Mouse (Mus musculus): ENCODE results near the gene Riiad1. TPM values are rescaled to one million over a fixed set of nuclear protein-coding genes. Genes with fewer than 3 reads are reported as not detected.
A peak's percentile ranks its signal among the peaks of the same experiment; 100 is the strongest.

Gene Riiad1
- polyA plus RNA-seq, 1 experiment = 5.7 TPM

DNA sequence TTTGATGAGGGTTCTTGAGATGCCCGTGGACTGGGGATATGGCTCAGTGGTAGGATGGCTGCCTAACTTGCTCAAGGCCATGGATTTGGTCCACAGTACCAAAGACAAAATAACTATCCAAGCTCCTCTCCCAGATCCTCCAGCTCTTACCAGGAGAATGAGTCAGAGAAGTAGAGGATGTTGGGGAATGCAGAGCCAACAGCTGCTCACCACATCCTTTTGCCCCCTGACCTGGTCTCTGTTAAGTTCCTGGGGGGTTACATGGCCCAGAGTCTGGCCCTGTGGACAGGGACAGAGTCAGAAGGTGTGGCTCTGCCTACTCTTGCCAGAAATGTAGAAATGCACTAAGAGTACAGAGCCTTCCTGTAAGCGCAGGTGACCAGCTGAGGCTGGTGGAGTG lies 20.3 kb downstream of the Riiad1 start:
- no peak for TF ChIP-seq CTCF (IDR thresholded peaks at IDR 0.05; ENCODE audit: borderline replicate concordance, extremely low read depth, insufficient read depth, insufficient read length)
- TF ChIP-seq POLR2A (IDR thresholded peaks at IDR 0.05; ENCODE audit: borderline replicate concordance, extremely low read depth, insufficient read depth, insufficient read length, poor library complexity, severe bottlenecking) = no peak
- DNase-seq (ENCODE audit: low read depth) = no peak

DNA sequence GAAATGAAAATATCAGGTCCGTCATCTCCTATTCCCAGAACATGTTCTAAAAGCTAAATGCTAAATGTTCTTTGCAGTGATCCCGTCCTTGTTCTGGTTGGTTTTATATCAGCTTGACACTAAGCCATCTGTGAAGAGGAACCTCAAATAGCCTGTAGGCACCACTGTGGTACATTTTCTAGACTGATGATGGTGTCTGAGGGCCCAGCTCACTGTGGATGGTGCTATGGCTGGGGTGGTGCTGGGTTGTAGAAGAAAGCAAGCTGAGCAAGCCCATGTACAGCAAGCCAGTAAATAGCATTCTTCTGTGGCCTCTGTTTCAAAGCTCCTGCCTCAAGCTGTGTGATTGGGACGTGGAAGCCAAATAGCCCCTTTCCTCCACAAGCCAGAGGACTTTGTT lies 23.1 kb downstream of the Riiad1 start:
- TF ChIP-seq POLR2A (IDR thresholded peaks at IDR 0.05; ENCODE audit: borderline replicate concordance, extremely low read depth, insufficient read depth, insufficient read length, poor library complexity, severe bottlenecking) (no peak), CTCF (IDR thresholded peaks at IDR 0.05; ENCODE audit: borderline replicate concordance, extremely low read depth, insufficient read depth, insufficient read length) (no peak)
- DNase-seq (ENCODE audit: low read depth) = no peak

DNA sequence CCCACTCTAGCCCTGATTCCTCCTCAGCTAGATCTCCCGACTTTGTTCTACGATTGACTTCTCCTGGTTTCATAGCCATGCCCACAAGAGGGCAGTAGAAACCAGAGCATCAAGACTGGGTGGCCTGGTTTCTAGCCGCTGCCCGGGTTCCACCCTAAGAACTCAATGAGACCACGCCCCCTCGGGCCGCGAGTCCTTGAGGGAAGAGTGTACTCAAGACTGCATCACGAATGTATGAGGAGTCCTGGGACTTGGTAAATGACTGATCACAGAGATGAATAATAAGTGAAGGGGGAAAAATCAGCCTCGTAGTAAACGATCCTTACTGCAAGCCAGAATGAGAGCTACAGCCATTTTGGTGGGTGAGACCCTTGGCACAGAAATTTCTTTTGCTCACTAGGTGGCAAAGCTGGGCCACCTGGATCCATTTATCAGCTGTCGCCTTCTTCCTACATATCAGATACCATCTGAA lies 23.6 kb downstream of the Riiad1 start:
- TF ChIP-seq CTCF (IDR thresholded peaks at IDR 0.05; ENCODE audit: borderline replicate concordance, extremely low read depth, insufficient read depth, insufficient read length) (peak; percentile 88), POLR2A (IDR thresholded peaks at IDR 0.05; ENCODE audit: borderline replicate concordance, extremely low read depth, insufficient read depth, insufficient read length, poor library complexity, severe bottlenecking) (no peak)
- DNase-seq (ENCODE audit: low read depth) = peak; percentile 97

DNA sequence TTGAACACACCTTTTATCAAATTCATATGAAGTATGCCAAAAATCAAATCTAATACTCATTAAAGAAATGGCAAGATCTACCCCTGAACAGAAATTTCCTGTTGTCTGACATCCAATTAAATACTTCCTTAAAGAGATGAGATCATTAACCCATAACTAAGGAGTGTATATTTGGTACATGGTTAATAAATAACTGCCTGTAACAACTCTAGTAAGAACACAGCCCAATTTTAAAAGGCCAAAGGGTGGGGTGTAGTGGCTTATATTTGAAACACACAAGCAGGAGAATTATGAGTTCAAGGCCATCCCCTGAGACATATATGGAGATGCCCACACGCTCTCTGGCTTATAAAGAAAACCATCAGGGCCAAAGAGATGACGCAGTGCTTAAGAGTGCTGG lies 30.8 kb downstream of the Riiad1 start:
- DNase-seq (ENCODE audit: low read depth) = no peak
- TF ChIP-seq CTCF (IDR thresholded peaks at IDR 0.05; ENCODE audit: borderline replicate concordance, extremely low read depth, insufficient read depth, insufficient read length) (no peak), POLR2A (IDR thresholded peaks at IDR 0.05; ENCODE audit: borderline replicate concordance, extremely low read depth, insufficient read depth, insufficient read length, poor library complexity, severe bottlenecking) (no peak)

DNA sequence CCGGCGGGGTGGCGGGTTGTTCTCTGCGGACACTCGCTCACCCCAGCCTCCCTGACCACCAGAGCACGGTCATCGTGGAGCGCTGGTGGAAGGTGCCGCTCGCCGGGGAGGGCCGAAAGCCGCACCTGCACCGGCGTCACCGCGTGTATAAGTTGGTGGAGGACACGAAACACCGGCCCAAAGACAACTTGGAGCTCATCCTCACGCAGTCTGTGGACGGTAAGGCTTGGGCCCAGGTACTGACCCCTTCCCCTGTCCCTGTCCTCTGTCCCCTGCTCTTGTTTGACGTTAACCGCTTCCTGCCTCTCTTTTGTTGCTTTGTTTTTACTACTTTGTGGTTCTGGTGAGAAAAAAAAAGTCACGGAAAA lies 36.6 kb downstream of the Riiad1 start, which contains the start of gene Oaz3:
Gene Oaz3, minus strand, starts transcription at position 319 of the 368 bp plus-strand sequence.
- TF ChIP-seq CTCF (IDR thresholded peaks at IDR 0.05; ENCODE audit: borderline replicate concordance, extremely low read depth, insufficient read depth, insufficient read length) = no peak
- no peak for TF ChIP-seq POLR2A (IDR thresholded peaks at IDR 0.05; ENCODE audit: borderline replicate concordance, extremely low read depth, insufficient read depth, insufficient read length, poor library complexity, severe bottlenecking)
- DNase-seq (ENCODE audit: low read depth) = no peak

DNA sequence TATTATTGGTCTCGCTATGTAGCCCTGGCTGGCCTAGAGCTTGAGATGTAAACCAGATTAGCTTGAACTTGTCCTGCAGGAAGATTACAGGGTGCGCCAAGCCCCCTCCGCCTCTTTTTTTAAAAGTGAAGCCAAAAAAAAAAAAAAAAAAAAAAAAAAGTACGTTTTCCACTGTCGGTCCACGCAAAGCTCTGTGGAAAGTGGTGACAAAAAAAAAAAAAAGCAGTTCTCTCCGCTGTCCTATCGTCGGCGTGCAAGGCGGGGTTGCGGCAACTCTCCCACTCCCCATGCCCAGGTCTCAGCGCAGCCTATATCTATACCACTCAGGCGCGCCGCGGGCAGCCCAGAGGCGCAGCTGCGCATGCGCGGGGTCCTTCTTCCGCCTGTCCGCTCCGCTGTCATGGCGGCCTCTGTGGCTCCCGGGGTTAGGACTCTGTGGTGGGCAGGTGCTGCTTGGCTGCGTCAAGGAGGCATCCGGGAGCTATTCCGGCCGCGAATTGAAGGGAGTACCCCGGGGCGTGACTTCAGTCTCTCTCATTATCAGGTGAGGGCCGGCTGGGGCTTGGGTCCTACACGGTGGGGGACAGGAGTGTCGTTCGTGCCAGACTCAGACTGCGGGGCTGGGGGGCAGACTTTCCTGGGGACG lies 37.1 kb downstream of the Riiad1 start, which contains the start of gene Mrpl9:
Gene Mrpl9, plus strand, starts transcription at position 368 of the 646 bp plus-strand sequence.
- TF ChIP-seq POLR2A (IDR thresholded peaks at IDR 0.05; ENCODE audit: borderline replicate concordance, extremely low read depth, insufficient read depth, insufficient read length, poor library complexity, severe bottlenecking) = peak; percentile 85; the same call in 1 of the 2 replicates
- no peak for TF ChIP-seq CTCF (IDR thresholded peaks at IDR 0.05; ENCODE audit: borderline replicate concordance, extremely low read depth, insufficient read depth, insufficient read length)
- peak; percentile 97 for DNase-seq (ENCODE audit: low read depth)

DNA sequence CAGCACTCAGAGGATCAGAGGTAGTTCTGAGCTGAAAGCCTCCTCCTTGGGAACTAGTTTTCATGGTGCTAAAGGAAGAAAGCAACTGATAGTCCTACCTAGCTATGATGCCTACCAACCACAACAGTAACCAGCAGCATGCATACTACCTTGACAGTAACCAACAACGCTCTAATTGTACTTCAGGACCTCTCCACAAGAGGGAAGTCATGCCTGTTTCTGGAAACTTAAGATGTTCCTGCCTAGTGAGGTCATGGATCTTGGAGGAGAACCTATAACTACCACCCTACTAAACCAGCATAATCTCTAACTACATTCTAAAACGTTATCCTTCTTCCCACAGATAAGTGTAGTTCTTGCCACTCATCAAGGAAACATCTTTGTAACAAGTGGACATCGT lies 39.0 kb downstream of the Riiad1 start:
- TF ChIP-seq POLR2A (IDR thresholded peaks at IDR 0.05; ENCODE audit: borderline replicate concordance, extremely low read depth, insufficient read depth, insufficient read length, poor library complexity, severe bottlenecking) = no peak
- peak; percentile 29; the same call in 1 of the 2 replicates for TF ChIP-seq CTCF (IDR thresholded peaks at IDR 0.05; ENCODE audit: borderline replicate concordance, extremely low read depth, insufficient read depth, insufficient read length)
- DNase-seq (ENCODE audit: low read depth) = peak; percentile 33

DNA sequence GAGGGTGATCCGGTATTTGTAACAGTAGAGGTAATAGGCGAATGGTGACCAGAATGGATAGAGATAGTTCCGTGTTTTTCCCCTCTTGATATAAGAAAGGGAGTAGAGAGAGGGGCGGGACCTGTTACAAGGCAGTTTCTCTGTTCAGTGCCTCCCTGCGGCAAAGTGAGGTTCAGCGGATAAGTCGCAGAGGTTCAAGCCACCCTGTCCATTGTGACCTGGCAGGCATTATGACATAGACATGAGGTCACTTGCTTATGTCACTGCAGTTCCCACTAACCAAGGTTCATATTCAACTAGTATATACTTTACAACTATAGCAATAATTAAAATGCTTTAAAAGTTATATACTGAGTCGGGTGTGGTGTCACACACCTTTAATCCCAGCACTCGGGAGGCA lies 43.7 kb downstream of the Riiad1 start:
- DNase-seq (ENCODE audit: low read depth) = no peak
- TF ChIP-seq POLR2A (IDR thresholded peaks at IDR 0.05; ENCODE audit: borderline replicate concordance, extremely low read depth, insufficient read depth, insufficient read length, poor library complexity, severe bottlenecking) (no peak), CTCF (IDR thresholded peaks at IDR 0.05; ENCODE audit: borderline replicate concordance, extremely low read depth, insufficient read depth, insufficient read length) (no peak)

DNA sequence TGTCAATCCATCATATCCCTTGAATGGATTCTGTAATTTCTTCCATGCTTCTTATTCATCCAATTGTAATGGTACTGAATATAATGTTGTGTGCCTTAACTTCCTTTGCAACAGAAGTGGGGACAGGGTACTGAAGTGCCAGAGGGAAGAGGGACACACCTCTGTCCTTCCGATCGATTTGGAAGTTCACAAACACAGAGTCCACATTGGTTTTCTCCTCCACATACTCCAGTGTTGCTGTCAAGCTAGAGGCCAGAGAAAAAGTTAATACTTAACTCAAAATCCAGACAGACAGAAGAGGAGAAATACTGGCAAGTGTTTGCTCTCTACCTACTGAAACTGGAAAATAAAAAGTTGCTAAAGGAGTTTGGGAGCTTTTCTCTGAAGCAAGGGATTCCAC lies 45.8 kb downstream of the Riiad1 start:
- TF ChIP-seq CTCF (IDR thresholded peaks at IDR 0.05; ENCODE audit: borderline replicate concordance, extremely low read depth, insufficient read depth, insufficient read length) = no peak
- no peak for TF ChIP-seq POLR2A (IDR thresholded peaks at IDR 0.05; ENCODE audit: borderline replicate concordance, extremely low read depth, insufficient read depth, insufficient read length, poor library complexity, severe bottlenecking)
- no peak for DNase-seq (ENCODE audit: low read depth)

DNA sequence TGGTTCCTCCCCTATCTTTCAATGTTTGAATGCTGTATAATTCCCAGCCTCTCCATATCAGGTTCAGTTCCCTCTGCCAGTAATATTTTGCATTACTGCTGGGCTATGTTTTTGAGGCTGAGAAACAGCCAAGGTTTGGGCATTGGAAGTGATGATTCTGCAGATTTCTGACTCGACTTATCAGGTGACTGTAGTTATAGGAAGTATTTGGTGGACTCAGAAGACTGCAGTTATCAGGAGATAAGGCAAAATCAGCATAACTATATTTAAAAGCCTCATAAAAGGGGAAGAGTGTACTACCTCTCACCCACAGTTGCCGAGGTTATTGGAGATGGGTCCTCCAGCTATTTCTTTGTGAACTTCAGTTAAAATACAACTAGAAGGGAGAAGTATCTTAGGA lies 49.2 kb downstream of the Riiad1 start:
- TF ChIP-seq POLR2A (IDR thresholded peaks at IDR 0.05; ENCODE audit: borderline replicate concordance, extremely low read depth, insufficient read depth, insufficient read length, poor library complexity, severe bottlenecking) = no peak
- no peak for DNase-seq (ENCODE audit: low read depth)

Other genes with a start within 250 kb of the Riiad1 start
- not detected in 2 replicates for gene Gm4778, start 216.3 kb downstream of the Riiad1 start, polyA plus RNA-seq (2012; rRNA removed)
- 19.2 and 22.3 TPM in 2 replicates for gene Them4, start 170.3 kb downstream of the Riiad1 start, polyA plus RNA-seq (2012; rRNA removed)
- gene Them5, start 138.2 kb downstream of the Riiad1 start, polyA plus RNA-seq (2012; rRNA removed) = 0.26 and 1.4 TPM in 2 replicates
- gene C2cd4d, start 117.9 kb downstream of the Riiad1 start, polyA plus RNA-seq (2012; rRNA removed) = 1.0 and 1.3 TPM in 2 replicates
- 0.97 and 1.5 TPM in 2 replicates for gene Rorc, start 107.5 kb downstream of the Riiad1 start, polyA plus RNA-seq (2012; rRNA removed)
- 0.55 and 0.70 TPM in 2 replicates for gene Lingo4, start 81.8 kb downstream of the Riiad1 start, polyA plus RNA-seq (2012; rRNA removed)
- gene Tdrkh, start 67.1 kb downstream of the Riiad1 start, polyA plus RNA-seq (2012; rRNA removed) = 15.2 and 24.2 TPM in 2 replicates
- gene Mrpl9, start 37.0 kb downstream of the Riiad1 start, polyA plus RNA-seq (2012; rRNA removed) = 48.8 and 51.9 TPM in 2 replicates
- 0.16 and 0.57 TPM in 2 replicates for gene Oaz3, start 36.4 kb downstream of the Riiad1 start, polyA plus RNA-seq (2012; rRNA removed)
- 696 and 882 TPM in 2 replicates for gene Celf3, start 2.0 kb downstream of the Riiad1 start, polyA plus RNA-seq (2012; rRNA removed)
- gene Snx27, start 102.4 kb upstream of the Riiad1 start, polyA plus RNA-seq (2012; rRNA removed) = 34.0 and 45.1 TPM in 2 replicates
- gene Gm10972, start 162.8 kb upstream of the Riiad1 start, polyA plus RNA-seq (2012; rRNA removed) = not detected in 2 replicates
- 4.5 and 4.7 TPM in 2 replicates for gene Tuft1, start 178.5 kb upstream of the Riiad1 start, polyA plus RNA-seq (2012; rRNA removed)
- gene Selenbp2, start 213.2 kb upstream of the Riiad1 start, polyA plus RNA-seq (2012; rRNA removed) = 0.52 and 0.57 TPM in 2 replicates

Data from brain, embryonic 14.5 days (tissue).